Mouse (Mus musculus): ENCODE measurements around the gene Gm3012. TPM values are rescaled to one million over a fixed set of nuclear protein-coding genes. Genes with fewer than 3 reads are reported as not detected.
"Not testable (repeated sequence)": the region's sequence is repeated elsewhere in the genome, so short reads cannot be mapped to it uniquely, and the experiment has no call there.

The Gm3012 gene
- polyA plus RNA-seq (2012; rRNA removed) = not detected in 2 replicates
- polyA plus RNA-seq (2014; fragmentation: Nextera tagmentation; extraction: Ambion mirVana) = not detected in 2 replicates

DNA sequence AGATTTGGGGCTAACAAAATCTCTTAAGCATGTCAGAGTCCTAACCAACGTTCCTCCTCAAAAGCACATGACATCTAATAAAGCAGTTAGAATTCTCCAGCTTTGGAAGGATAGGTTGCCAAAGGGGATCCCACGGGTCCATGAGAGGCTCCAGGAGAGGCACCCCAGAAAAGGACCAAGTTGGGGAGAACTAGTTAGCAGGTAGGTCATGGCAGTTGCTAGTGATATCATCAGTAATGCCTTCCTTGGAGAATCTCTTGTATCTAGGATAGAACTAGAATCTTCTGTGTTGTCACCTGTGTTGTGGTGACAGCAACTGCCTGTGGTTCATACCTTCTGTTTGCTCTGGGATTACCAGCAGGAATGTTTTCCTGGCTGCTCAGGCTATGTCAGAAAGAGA lies at the start of gene Gm3012:
Gene Gm3012, plus strand, starts transcription at position 301 of the 400 bp plus-strand sequence.
- ATAC-seq (ENCODE audit: low FRiP score, low read depth); H3K9ac ChIP-seq (ENCODE audit: low read depth, low read length, severe bottlenecking); H3K36me3 ChIP-seq (ENCODE audit: control insufficient read depth, insufficient read depth, low read length); DNase-seq (ENCODE audit: low spot score); H3K27ac ChIP-seq (replicated peaks; ENCODE audit: low read depth, low read length); H3K4me3 ChIP-seq (replicated peaks; ENCODE audit: low read length); H3K27me3 ChIP-seq (ENCODE audit: control insufficient read depth, insufficient read depth, low read length); H3K9me3 ChIP-seq (ENCODE audit: control insufficient read depth, low read length); H3K4me1 ChIP-seq (ENCODE audit: control insufficient read depth, insufficient read depth, low read length); H3K4me2 ChIP-seq (replicated peaks; ENCODE audit: low read depth, low read length, severe bottlenecking): not testable (repeated sequence)
- no CpG with 5 or more reads among the region's 2 CpGs for WGBS

GRCm38 (mm10) chr14:3651730-3652129 lies 17.4 kb downstream of the Gm3012 start, which contains the start of gene Gm3020:
Gene Gm3020 (plus strand): TSS chr14:3652030.
- not testable (repeated sequence) for H3K36me3 ChIP-seq (ENCODE audit: control insufficient read depth, insufficient read depth, low read length); H3K27ac ChIP-seq (replicated peaks; ENCODE audit: low read depth, low read length); ATAC-seq (ENCODE audit: low FRiP score, low read depth); H3K4me1 ChIP-seq (ENCODE audit: control insufficient read depth, insufficient read depth, low read length); DNase-seq (ENCODE audit: low spot score); H3K9me3 ChIP-seq (ENCODE audit: control insufficient read depth, low read length); H3K4me3 ChIP-seq (replicated peaks; ENCODE audit: low read length); H3K9ac ChIP-seq (ENCODE audit: low read depth, low read length, severe bottlenecking); H3K4me2 ChIP-seq (replicated peaks; ENCODE audit: low read depth, low read length, severe bottlenecking); H3K27me3 ChIP-seq (ENCODE audit: control insufficient read depth, insufficient read depth, low read length)
- WGBS = no CpG with 5 or more reads among the region's 32 CpGs

- not testable (repeated sequence) for H3K27ac ChIP-seq (replicated peaks; ENCODE audit: low read depth, low read length); H3K4me2 ChIP-seq (replicated peaks; ENCODE audit: low read depth, low read length, severe bottlenecking); H3K9ac ChIP-seq (ENCODE audit: low read depth, low read length, severe bottlenecking); H3K27me3 ChIP-seq (ENCODE audit: control insufficient read depth, insufficient read depth, low read length); DNase-seq (ENCODE audit: low spot score); H3K4me1 ChIP-seq (ENCODE audit: control insufficient read depth, insufficient read depth, low read length); H3K36me3 ChIP-seq (ENCODE audit: control insufficient read depth, insufficient read depth, low read length); ATAC-seq (ENCODE audit: low FRiP score, low read depth); H3K4me3 ChIP-seq (replicated peaks; ENCODE audit: low read length); H3K9me3 ChIP-seq (ENCODE audit: control insufficient read depth, low read length)
- WGBS = no CpG with 5 or more reads among the region's 3 CpGs
Observed at GRCm38 (mm10) chr14:3688483-3688882, 54.2 kb downstream of the Gm3012 start, which contains the start of gene Gm3043. Gene Gm3043 (plus strand): TSS chr14:3688783.

Other genes with a start within 250 kb of the Gm3012 start
- gene Gm10413, start 239.4 kb upstream of the Gm3012 start, polyA plus RNA-seq (2012; rRNA removed) = not detected in 2 replicates
- gene Gm10413, start 239.4 kb upstream of the Gm3012 start, polyA plus RNA-seq (2014; fragmentation: Nextera tagmentation; extraction: Ambion mirVana) = not detected in 2 replicates
- 0.40 TPM in 2 replicates for gene Gm10409, start 221.9 kb upstream of the Gm3012 start, polyA plus RNA-seq (2012; rRNA removed)
- gene Gm10409, start 221.9 kb upstream of the Gm3012 start, polyA plus RNA-seq (2014; fragmentation: Nextera tagmentation; extraction: Ambion mirVana) = 0.44 and 0.77 TPM in 2 replicates
- 0.91 and 1.1 TPM in 2 replicates for gene Gm3005, start 206.4 kb upstream of the Gm3012 start, polyA plus RNA-seq (2012; rRNA removed)
- 0.46 TPM in 1 of 2 replicates, not detected in the other for gene Gm3005, start 206.4 kb upstream of the Gm3012 start, polyA plus RNA-seq (2014; fragmentation: Nextera tagmentation; extraction: Ambion mirVana)
- gene Gm10408, start 185.1 kb upstream of the Gm3012 start, polyA plus RNA-seq (2012; rRNA removed) = not detected in 2 replicates
- not detected in 2 replicates for gene Gm10408, start 185.1 kb upstream of the Gm3012 start, polyA plus RNA-seq (2014; fragmentation: Nextera tagmentation; extraction: Ambion mirVana)
- 0.40 TPM in 2 replicates for gene Gm3020, start 17.5 kb downstream of the Gm3012 start, polyA plus RNA-seq (2012; rRNA removed)
- gene Gm3020, start 17.5 kb downstream of the Gm3012 start, polyA plus RNA-seq (2014; fragmentation: Nextera tagmentation; extraction: Ambion mirVana) = 0.44 and 0.77 TPM in 2 replicates
- gene Gm3043, start 54.3 kb downstream of the Gm3012 start, polyA plus RNA-seq (2012; rRNA removed) = not detected in 2 replicates
- not detected in 2 replicates for gene Gm3043, start 54.3 kb downstream of the Gm3012 start, polyA plus RNA-seq (2014; fragmentation: Nextera tagmentation; extraction: Ambion mirVana)
- 0.46 and 0.59 TPM in 2 replicates for gene Gm3002, start 175.6 kb downstream of the Gm3012 start, polyA plus RNA-seq (2012; rRNA removed)
- gene Gm3002, start 175.6 kb downstream of the Gm3012 start, polyA plus RNA-seq (2014; fragmentation: Nextera tagmentation; extraction: Ambion mirVana) = 0.36 TPM in 1 of 2 replicates, not detected in the other
- not detected in 2 replicates for gene Gm3033, start 211.7 kb downstream of the Gm3012 start, polyA plus RNA-seq (2012; rRNA removed)
- gene Gm3033, start 211.7 kb downstream of the Gm3012 start, polyA plus RNA-seq (2014; fragmentation: Nextera tagmentation; extraction: Ambion mirVana) = not detected in 2 replicates
- 0.08 TPM in 1 of 2 replicates, not detected in the other for gene Gm2916, start 249.7 kb downstream of the Gm3012 start, polyA plus RNA-seq (2012; rRNA removed)
- not detected in 2 replicates for gene Gm2916, start 249.7 kb downstream of the Gm3012 start, polyA plus RNA-seq (2014; fragmentation: Nextera tagmentation; extraction: Ambion mirVana)

All from limb, embryonic 14.5 days (tissue).